Mouse (Mus musculus) left cerebral cortex, adult 8-10 months (tissue): ENCODE results near the gene Slbp. TPM values are rescaled to one million over a fixed set of nuclear protein-coding genes. Genes with fewer than 3 reads are reported as not detected.

ENCODE experiments used
- DNase-seq, 2 experiments: peaks; one replicate each; pipeline ENCODE4 v3.0.0; 2022; ENCODE audit warnings: low spot score in 2 of 2
- total RNA-seq, 4 experiments: library from RNA; stranded (reverse); gene quantifications; 2 replicates each; pipeline ENCODE4 v1.2.4; 2022

Slbp gene
- total RNA-seq, result 10 to 100 TPM; 25.0 to 28.6 (median 26.4) TPM

- DNase-seq, result peak; percentile 94 to 96
These were observed at the start of gene Slbp for GRCm38 (mm10) chr5:33651921-33652782. TSS of gene Slbp (minus strand) at chr5:33652574.

GRCm38 (mm10) chr5:33701832-33702231 lies 49.5 kb upstream of the Slbp start:
- no peak for DNase-seq

DNA sequence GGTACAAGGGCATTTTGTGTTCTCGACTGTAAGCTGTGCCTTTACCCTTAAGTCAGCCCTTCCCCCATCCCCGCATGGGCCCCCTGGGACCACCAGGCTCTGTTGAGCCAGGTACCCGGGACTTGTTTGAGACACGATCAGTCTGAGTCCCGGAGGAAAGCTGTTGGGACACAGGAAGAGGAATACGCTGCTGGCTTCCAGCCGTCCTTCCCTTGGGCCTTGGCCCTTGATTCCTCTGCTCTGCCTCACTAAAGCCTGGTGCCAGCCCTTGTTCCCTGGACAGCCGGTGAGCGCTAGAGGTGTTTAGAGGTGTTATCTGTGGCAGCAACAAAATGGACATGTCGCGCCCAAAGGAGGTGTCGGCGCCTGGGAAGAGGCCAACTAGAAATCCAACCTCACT lies 47.6 kb upstream of the Slbp start:
- no peak for DNase-seq

- no peak for DNase-seq
These were observed 46.3 kb upstream of the Slbp start for GRCm38 (mm10) chr5:33698669-33699068.

- peak in 1 of 2 experiments; percentile 74 for DNase-seq
These were observed 45.7 kb upstream of the Slbp start for GRCm38 (mm10) chr5:33697947-33698512.

DNA sequence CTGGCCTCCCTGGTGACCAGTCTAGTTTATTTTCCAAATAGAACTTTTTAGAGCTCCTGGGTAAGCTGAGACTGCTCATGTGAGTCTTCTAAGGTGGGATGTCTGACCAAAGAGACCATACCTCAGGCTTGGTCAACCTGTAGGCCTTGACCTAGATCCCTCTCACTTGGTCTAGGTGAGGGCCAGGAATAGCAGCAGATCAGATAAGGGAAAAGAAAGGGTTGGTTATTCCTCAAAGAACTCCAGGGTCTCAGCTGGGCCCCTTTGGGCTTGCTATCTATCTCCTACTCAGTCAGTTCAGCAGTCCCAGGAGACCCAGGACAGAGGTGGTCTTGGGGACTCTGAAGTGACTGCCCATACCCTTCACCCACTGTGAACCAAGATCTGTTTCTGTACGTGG lies 45.2 kb upstream of the Slbp start:
- DNase-seq, result no peak

GRCm38 (mm10) chr5:33696430-33696829 lies 44.1 kb upstream of the Slbp start:
- DNase-seq, result no peak

DNA sequence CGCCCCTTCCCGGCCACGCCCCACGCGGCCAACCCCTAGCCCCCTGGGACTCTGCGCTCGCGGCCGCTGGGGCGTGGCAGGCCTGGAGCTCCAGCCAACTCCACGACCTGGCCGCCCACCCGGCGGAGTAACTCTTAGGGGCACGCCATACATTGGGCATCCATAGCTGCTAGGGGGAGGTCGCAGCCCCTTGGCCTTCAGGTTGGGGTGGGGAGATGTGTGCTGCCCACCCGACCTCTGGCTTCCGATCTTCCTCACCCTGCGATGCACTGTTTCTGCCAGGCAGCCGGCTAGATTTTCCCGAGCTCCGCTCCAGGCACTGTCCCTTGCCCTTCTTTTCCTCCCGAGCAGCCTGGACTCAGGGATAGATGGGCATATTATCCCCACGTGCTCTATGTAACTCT lies 43.3 kb upstream of the Slbp start:
- DNase-seq, result no peak

DNA sequence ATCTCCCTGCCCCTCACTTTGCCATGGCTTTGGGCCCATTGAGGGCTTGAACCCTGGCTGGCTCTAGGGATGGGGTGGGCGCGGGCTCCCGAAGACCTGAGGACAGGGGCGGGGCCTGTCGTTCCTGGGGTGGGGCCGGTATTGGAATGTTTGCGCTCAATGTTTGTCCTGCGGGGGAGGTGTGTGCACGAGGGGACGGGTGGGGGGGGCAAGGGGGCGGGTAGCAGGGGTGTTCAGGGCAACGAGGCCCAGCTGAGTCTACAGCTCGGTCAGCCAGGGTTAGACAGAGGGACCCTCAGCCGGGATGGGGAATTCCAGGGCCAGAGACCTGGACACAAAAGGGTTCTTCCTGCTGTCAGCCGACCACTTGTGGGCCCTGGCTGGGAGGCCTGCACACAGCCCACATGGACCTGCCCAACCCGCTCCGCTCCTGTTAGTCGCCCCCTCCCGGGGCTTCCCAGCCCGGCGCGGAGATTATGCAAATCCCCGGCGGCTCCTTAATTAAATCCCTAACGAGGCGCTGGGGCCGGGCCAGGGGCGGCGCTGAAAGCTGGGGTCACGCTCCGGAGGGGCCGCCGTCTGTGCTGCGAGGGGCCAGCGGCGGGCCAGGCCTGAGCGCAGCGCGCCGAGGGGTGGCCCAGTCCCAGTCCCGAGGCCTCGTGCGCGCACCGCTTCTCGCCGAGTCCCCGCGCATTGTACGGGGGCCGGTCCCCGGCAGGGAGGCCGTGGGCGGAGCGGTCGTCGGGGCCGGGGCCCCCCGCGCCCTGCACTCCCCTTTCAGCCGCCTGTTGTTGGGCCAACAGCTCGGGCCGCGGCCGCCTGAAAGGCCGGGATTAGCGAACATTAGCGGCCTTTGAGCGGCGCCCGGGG lies 42.7 kb upstream of the Slbp start:
- peak in 1 of 2 experiments; percentile 55 for DNase-seq

GRCm38 (mm10) chr5:33694461-33694847 lies 42.1 kb upstream of the Slbp start:
- no peak for DNase-seq

GRCm38 (mm10) chr5:33692393-33692792 lies 40.0 kb upstream of the Slbp start:
- DNase-seq, result no peak

GRCm38 (mm10) chr5:33689852-33690645 lies 37.7 kb upstream of the Slbp start:
- no peak for DNase-seq

- peak in 1 of 2 experiments; percentile 50 for DNase-seq
These were observed 37.0 kb upstream of the Slbp start for GRCm38 (mm10) chr5:33689221-33689844.

GRCm38 (mm10) chr5:33688278-33689220 lies 36.2 kb upstream of the Slbp start:
- DNase-seq, result no peak

GRCm38 (mm10) chr5:33687142-33687541 lies 34.8 kb upstream of the Slbp start:
- DNase-seq, result no peak

DNA sequence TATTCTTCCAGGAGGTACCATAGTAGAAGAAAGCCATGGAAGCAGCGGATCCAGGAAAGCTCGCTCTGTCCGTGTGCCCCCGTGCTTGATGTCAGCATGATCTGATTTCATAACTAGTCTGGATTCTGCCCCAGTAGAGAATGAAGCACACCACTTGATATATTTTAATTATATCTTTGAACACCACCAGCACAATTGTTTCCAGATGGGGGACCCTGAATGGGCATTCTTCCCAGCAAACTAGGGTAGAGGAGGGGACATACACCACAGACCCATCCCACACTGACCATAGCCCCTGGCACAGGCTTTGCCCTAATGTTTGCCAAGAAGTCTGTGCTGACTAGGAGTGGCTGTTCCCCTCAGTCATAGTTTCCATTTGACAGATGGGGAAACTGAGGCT lies 32.6 kb upstream of the Slbp start:
- DNase-seq, result no peak

- no peak for DNase-seq
These were observed 31.7 kb upstream of the Slbp start for GRCm38 (mm10) chr5:33683897-33684652.

- DNase-seq, result no peak
These were observed 30.6 kb upstream of the Slbp start for GRCm38 (mm10) chr5:33682963-33683362.
